Mouse (Mus musculus) urinary bladder, postnatal 14 days (tissue): Measurements from ENCODE around the gene Vmn2r26.
"Not testable (repeated sequence)": the region's sequence is repeated elsewhere in the genome, so short reads cannot be mapped to it uniquely, and the experiment has no call there.

Experiments used
- DNase-seq: peaks from one replicate; pipeline ENCODE4 v3.0.0; 2021; ENCODE audit warnings: low spot score

The Vmn2r26 gene

DNA sequence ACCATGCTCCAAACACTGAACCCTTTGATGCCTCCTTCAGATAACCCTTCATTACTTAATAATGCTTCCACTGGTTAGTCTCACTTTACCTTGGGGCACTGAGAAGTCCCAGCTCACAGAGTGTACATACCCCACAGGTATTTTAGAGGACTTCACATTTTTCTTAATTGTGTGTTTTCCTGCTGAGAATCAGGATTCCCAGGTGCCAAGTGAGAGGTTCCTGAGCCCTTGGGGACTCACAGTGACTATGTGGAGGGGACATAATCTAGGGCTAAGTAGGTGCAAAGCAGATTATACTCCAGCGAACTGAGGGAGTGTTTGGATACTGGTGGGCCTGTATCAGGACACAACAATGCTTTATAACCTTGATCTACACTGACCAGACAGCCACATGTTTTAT, at the start of gene Vmn2r26:
Gene Vmn2r26 (plus strand): TSS at position 301 of the 400 bp plus-strand sequence.
- DNase-seq = not testable (repeated sequence)

- no peak for DNase-seq
These were observed 3.5 kb upstream of the Vmn2r26 start for GRCm38 (mm10) chr6:124020841-124021240.

DNA sequence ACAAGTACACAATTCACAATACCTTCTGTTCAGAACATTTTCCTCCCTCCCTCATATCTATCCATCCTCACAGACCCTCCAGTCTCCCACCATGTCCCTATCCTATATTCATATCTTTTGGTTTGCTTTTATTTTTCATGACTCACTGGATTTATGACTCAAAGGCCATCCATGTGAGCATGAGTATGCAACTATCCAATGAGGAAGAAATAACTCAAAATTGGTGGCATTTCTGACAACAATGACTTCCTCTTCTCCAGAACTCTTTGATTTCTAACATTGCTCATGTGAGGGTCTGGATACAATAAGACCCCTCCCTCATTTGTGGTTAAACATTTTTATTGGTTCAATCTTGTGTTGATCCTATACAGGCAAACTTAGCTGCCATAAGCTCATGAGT, 24.0 kb downstream of the Vmn2r26 start:
- no peak for DNase-seq

GRCm38 (mm10) chr6:124053611-124054010, 29.2 kb downstream of the Vmn2r26 start:
- not testable (repeated sequence) for DNase-seq

DNA sequence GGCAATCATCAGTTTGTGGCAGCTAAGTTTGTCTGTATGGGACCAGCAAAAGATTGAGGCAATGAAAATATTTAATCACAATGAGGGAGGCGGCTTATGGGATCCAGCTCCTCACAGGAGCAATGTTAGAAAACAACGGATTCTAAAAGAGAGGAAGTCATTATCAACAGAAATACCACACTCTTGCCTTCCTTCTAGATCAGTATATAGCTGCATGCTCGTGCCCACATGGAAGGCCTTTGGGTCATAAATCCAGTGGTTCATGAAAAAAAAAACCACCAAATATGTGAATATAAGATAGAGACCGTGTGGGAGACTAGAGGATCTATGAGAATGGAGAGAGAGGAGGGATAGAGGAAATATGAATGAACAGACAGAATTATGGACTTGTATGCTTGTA, 78.0 kb downstream of the Vmn2r26 start:
- no peak for DNase-seq
